Mouse (Mus musculus) T-helper 17 cell (primary cell): ENCODE measurements around the gene Tamm41.

Source experiments
- in situ Hi-C, 2 experiments: fragments of 300-600 bp; cut with MboI, MseI; formaldehyde crosslinking; loops; 1 replicate in 1 of 2; 2 replicates in 1 of 2; pipeline ENCODE4 v1.15.1; 2025; ENCODE audit warnings: high pct_unique_total_duplicates in 2 of 2

Gene Tamm41

DNA sequence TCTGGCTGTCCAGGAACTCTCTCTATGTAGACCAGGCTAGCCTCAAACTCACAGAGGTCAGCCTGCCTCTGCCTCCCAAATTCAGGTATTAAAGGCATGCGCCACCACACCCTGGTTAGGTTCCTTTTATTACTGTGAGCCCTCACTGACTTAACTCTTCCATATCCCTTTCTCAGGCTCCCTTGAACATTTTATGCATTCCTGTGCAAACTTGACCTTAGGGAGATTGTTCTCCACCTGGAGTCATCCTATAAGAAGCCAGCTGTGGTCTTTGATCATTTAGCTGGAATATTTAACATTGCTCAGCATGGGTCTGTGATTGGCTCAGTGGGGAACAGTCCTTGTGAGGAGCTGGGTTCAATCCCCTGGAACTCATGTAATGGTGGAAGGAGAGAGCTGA, 63.3 kb downstream of the Tamm41 start:
- in situ Hi-C loops, result loop anchor here in 1 of 2 experiments (25.0 kb wide), 1 partner anchor 887 kb away; no protein-coding TSS in a partner anchor

DNA sequence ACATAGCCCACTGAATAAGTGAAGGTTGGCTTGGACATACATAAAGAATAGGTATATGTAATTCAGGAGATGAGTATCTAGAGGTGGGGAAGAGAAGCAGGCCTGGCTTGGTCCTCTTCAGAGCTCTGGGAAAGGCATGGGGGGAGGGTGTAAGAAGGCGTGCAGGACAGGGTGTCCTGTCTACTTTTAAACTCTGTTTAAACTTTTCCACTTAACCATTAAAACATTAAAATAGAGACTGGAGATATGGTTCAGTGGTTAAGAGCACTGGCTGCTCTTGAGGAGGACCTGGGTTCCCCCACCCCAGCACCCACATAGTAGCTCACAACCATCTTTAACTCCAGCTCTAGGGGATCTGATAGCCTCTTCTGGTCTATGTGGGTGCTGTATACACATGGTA, 64.7 kb downstream of the Tamm41 start:
- in situ Hi-C loops, result loop anchor here in 1 of 2 experiments (25.0 kb wide), 1 partner anchor 886 kb away; no protein-coding TSS in a partner anchor

DNA sequence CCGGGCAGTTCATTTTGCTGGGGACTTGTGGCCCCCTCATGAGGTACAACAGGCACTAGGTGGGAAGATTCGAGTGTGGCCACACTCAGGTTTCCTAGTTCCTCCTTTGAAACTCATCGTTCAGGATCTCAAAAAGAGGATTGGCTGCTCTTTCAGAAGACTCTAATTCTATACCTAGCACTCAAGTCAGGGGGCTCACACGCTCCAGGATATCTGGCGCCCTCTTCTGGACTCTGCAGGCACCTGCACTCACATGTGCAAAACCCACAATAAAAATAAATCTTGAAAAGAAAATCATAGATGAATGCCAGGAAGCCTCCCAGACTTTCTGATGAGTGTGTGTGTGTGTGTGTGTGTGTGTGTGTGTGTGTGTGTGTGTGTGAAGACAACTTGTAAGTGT, 66.8 kb downstream of the Tamm41 start:
- in situ Hi-C loops, result loop anchor here in 1 of 2 experiments (25.0 kb wide), 1 partner anchor 884 kb away; no protein-coding TSS in a partner anchor

DNA sequence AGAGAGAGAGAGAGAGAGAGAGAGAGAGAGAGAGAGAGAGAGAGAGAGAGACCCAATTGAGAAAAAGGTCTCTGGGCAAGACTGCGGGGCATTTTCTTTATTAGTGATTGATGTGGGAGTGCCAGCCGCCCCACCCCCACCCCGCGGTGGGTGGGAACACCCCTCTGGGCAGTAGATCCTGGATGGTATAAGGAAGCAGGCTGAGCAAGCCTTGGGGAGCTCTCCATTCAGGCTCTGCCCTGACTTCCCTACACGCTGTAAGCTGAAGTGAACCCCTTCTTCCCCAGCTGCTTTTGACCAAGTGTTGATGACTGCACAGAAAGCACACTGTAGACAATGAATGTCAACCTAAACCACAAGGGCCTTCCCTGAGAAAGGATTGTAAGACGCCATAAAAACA, 67.3 kb downstream of the Tamm41 start:
- in situ Hi-C loops, result loop anchor here in 1 of 2 experiments (25.0 kb wide), 1 partner anchor 883 kb away; no protein-coding TSS in a partner anchor

DNA sequence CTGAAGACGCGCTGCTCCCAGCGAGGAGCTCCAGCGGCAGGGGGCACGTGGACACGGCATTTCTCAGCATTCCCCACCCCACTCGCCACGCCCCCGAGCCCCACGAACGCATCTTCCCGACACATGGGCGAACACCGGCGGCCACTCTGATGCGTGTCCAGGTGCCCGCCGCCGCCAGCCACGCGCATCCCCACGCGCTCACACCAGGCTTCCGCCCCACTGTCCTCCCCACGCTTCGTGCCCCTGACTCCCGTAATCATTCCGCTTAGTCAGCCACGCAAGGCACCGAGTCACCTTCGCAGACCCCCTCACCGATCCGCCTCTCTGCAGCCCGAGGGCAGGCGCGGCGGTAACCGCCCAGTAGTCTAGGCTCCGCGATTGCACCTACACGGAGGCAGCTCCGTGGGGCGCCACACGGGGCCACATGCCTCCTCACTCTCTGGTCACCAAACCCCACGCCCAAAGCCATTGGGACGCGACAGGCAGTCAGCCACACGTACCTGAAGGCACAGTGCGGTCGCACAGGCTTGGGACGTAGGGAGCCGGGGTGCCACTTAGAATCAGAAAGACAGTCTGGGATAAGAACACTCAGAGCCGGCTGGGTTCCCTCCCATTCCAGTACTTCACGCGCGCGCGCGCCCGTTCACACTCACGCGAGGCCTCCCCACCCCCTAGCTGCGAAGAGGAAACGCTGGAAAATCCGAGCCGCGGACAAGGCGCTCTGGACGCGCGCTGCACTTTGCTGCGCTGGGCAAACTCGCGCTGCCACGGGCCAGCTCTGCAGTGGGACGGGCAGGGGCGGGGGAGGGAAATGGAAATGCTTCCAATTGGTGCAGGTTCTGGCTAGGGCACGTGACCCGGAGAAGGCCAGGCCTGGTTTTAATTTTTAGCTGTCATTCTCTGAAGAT, 68.2 kb downstream of the Tamm41 start, which contains the start of gene Vgll4:
Vgll4 (minus strand) TSS at position 782 of the 908 bp plus-strand sequence.
- in situ Hi-C loops, result loop anchor here in 1 of 2 experiments (25.0 kb wide), 1 partner anchor 882 kb away; no protein-coding TSS in a partner anchor

DNA sequence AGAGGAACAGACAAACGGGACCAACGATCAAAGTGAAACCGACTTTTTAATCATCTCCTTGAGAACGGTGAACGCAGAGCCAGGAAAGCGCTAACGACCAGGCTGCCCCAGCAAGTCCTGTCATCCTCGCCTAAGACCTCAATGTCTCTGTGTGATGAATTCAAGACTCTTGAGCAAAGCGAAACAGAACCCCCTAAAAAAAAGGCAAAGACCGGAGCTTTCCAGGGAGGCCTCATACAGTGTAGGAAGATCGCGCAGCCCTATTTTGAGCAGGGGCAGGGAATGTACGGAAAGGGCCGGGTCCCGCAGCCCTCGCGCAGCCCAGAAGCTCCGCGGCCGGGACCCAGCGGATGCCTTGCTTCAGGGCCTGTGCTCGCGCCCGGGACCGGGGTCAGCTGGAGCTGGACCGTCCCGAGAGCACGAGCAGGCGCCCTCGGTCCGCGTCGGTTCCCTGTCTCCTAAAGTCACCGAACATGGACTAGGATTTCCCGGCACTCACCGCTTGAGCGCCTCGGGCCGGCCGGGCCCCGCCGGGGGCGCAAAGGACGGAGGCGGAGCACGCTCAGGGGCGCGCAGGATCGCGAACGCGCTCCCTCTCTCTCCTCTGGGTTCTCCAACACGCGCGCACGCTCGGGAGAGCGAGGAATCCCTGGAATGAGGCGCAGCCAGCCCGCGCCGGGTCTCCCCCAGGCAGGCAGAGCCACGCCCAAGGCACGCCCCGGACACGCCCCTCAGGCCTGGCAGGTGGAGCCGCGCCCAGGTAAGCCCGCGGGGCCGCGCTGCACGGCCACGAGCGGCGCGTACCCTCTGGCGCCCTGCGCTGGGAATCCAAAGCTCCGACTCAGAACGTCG, 69.1 kb downstream of the Tamm41 start:
- in situ Hi-C loops, result loop anchor here in 1 of 2 experiments (25.0 kb wide), 1 partner anchor 881 kb away; no protein-coding TSS in a partner anchor

DNA sequence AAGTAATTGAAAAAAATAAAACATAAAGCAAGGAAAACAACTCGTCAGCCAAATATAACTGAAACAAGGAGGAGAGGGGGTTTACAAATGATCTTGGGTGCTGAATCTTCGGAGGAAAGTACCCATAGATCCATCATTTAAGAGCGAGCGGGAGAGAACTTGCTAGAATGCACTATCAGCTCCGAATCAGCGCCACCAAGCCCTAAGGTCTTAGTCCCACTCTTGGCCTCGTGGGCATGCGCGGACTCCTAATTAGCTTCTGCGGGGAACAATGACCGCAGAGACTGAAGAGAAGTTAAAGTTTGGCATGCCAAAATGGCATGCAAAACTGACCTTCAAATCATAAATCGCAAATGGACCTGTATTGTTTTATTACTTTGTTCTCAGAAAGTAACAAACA, 70.1 kb downstream of the Tamm41 start:
- in situ Hi-C loops, result loop anchor here in 1 of 2 experiments (25.0 kb wide), 1 partner anchor 880 kb away; no protein-coding TSS in a partner anchor

DNA sequence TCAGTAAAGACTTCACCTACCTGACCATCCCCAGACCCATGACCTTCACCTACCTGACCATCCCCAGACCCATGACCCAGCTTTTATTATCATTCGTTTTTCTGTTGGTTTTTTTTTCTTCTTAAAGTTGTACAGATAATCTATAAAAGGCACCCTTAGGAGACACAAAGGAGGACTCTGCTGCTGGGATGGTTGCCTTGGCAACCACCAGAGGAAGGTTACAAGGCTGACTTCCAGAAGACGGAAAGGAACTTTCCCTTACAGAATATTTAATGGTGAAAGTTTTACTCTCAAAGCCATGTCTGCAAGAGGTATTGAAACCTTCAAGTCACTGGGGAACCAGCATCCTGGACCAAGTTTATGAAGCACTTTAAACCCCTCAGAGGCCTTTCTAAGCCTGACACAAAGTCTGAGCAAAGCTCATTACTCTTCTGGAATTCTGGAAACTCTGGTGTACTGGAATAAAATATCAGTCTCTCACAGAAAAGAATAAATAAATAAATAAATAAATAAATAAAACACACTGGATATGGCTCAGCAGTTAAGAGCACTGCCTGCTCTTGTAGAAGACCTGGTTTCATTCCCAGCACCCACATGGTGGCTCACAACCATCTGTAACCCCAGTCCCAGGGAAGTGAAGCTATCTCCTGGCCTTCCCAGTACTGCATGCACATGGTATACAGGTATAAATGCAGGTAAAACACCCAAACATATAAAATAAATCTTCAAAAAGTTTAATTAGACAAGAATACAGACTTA, 71.1 kb downstream of the Tamm41 start:
- in situ Hi-C loops, result loop anchor here in 1 of 2 experiments (25.0 kb wide), 1 partner anchor 879 kb away; no protein-coding TSS in a partner anchor

DNA sequence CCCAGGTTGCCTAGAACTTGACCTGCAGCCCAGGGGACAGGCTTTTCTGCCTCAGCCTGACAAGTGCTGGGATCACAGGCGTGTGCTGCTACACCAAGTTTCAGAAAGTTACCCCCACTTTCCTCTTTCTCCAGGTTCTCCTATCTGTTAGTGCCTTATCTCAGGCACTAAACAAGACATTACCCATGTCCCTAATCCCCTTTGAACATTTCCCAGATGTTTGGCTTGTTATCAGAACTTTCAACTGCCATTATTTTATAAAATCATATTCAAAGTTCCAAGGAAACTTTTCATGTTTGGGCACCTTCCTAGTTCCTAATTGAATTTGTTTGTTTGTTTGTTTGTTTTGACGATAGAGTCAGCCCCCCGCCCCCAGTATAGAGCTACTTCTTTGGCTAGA, 71.9 kb downstream of the Tamm41 start:
- in situ Hi-C loops, result loop anchor here in 1 of 2 experiments (25.0 kb wide), 1 partner anchor 879 kb away; no protein-coding TSS in a partner anchor

DNA sequence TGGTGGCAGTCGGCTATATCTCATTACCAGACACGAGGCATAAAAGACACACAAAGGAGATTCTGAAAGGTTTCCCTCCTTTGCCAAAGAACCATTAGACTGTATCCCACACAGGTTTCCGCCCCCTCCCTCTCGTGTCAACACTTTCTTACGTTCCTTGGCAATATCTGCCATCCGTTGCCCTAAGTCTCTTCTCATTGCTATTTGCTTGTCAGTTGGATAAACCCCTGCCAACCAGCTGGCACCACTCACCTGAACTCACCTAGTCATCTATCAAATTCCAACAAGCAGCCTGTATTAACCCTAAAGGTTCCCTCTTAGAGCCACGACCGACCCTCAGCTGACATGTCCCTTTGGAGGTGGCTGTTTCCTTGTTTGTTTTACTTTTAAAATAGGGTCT, 72.3 kb downstream of the Tamm41 start:
- in situ Hi-C loops, result loop anchor here in 1 of 2 experiments (25.0 kb wide), 1 partner anchor 878 kb away; no protein-coding TSS in a partner anchor

DNA sequence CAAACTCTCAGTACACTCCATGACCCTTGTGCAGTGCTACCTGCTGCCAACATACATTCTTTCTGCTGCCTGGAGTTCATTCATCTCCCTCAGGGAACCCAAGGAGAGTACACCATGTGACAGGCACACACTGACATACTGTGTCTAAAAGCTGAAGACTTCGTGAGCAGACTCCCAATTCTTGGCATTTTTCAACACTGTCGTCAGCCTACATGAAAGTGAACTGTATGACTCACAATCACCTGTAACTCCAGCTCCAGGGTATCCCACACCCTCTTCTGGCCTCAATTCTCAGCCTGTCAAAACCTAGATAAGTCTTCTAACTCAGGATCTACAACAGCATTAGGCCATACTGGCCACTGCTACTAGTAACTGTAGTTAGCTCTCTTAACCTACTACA, 73.4 kb downstream of the Tamm41 start:
- in situ Hi-C loops, result loop anchor here in 1 of 2 experiments (25.0 kb wide), 1 partner anchor 877 kb away; no protein-coding TSS in a partner anchor

DNA sequence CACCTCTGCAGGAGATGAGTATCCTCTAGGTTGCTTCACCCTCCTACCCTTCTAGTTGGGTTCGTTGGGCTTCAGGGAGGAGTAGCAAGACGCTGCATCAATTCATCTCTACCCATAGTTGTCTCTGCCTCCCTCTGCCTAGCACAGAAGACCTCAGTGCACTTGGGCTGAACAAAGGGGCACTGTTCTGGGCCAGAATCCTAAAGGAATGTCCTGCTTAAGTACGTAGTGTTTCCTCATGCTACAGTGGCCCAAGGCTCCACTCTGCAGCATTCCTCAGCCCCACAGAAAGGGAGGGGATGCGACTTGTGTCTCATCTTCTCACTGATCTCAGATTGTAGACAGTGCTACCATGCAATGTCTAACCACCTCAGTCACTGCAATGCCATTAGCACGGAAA, 74.0 kb downstream of the Tamm41 start:
- in situ Hi-C loops, result loop anchor here in 1 of 2 experiments (25.0 kb wide), 1 partner anchor 876 kb away; no protein-coding TSS in a partner anchor

DNA sequence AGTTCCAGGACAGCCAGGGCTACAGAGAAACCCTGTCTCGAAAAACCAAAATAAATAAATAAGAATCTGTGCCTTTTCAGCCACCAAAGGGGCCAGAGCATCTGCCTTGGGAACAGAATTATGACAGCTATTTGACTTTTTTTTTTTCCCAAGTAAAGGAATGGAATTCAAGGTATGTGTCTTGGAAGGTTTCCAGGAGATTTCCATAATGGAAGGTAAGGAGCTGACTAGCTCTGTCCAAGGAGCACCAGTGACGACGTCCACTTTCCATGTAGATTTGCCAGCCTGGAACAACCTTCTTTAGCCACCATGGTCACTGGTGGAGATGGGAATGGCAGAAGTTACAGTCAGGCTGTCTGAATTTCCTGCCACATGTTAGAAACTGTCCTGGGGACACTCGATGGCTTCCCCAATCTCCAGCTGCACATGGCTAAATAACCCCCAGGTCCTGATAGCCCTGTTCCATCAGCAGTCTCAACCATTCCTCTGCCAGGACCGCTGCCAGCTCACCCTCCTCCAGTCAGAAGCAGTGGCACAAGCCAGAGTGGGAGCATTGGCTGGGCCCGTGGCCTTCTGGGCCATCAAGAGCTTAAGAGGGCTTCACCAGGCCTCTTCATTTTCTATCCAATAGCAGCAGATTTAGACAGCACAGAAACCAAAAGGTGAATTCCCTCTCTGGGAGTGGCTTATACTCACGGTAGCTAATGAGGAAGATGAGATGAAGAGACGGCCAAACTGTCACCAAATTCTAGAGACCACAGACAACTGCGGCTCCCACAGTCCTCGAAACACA, 76.2 kb downstream of the Tamm41 start:
- in situ Hi-C loops, result loop anchor here in 1 of 2 experiments (25.0 kb wide), 1 partner anchor 874 kb away; no protein-coding TSS in a partner anchor

DNA sequence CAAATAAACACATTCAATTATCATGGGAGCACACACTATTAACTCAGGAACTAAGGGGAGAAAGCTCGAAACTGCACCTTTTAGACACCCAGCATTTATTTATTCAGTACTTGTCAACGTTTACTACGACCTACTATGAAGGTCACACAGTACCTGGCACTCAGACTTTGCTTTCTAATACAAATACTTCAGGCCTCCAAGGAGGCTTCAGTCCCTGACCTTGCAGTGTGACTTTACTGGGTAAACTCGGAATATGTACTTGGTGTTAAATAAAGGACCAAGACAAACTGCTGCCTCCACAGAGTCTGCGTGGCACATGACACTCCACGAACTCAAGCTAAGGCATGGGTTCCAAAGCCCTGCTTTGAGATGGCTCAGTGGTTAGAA, 78.7 kb downstream of the Tamm41 start:
- in situ Hi-C loops, result loop anchor here in 1 of 2 experiments (25.0 kb wide), 1 partner anchor 872 kb away; no protein-coding TSS in a partner anchor

DNA sequence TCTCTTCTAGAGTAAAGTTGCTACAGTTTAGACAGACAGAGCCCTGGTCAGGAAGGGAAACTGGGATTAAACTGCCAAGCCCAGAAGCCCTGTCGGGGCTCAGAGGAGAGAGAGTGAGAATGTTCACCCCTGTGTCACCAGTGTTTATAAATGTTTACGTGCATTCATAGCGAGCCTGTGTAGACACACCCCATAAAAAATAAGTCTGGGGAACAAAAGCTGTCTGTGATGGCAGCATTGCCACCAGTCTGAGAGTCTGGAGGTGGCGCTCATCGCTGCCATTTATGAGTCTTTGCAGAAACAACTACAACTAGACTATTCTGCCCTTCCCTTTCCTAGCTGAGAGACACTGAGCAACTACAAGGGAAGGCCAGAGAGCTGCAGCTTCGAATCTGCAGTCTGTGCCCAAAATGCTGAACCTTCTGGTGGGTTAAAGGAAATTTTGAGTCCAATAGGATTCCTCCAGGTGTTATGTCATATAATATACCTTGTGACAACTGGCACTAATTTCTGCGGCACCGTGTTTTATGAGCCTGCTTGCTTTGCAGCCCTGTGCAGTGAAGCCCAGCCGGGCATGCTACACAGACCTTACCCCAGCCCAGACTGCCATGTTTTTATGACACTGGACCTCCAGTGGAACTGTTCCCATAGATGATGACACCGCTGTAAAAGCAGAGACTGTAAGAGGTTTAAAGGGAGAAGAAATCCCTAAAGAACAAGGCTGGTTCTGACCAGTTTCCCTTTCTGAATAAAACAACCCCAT, 79.2 kb downstream of the Tamm41 start:
- in situ Hi-C loops, result loop anchor here in 1 of 2 experiments (25.0 kb wide), 1 partner anchor 871 kb away; no protein-coding TSS in a partner anchor

DNA sequence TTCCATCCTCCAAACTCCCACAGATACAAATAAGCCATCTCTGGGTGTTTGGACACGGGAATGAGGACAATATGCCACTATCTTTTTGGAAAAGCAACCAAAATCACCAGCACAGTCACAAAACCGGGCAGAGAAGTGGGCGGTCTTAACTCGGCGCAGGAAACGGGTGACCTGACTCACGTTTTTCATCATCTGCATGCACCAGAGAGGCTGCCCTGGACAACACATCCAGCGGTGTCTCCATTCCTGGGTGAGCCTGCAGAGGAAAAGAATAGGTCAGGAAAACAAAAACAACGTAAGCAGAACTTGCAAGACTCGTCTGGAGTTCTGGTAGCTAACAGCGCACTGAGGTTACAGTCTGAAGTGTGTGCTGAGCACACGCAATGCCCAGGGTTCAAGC, 79.9 kb downstream of the Tamm41 start:
- in situ Hi-C loops, result loop anchor here in 1 of 2 experiments (25.0 kb wide), 1 partner anchor 870 kb away; no protein-coding TSS in a partner anchor

DNA sequence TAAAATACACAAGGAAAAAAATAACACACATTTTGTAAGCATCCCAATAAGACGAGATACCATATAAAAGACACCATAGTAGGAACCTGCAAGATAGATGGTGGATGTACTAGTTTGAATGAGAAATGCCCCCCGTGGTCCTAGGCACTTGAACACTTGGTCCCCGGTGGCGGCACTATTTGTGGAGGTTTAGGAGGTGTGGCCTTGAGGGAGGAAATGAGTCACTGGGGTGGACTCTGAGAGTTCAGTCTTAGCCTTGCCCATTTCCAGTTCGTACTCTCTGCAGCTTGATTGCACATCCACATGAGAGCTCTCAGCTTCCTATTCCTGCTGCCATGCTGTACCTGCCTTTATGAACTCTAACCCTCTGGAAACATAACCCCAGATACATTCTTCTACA, 83.2 kb downstream of the Tamm41 start:
- in situ Hi-C loops, result loop anchor here in 1 of 2 experiments (25.0 kb wide), 1 partner anchor 867 kb away; no protein-coding TSS in a partner anchor
